Mouse (Mus musculus): ENCODE data around the gene Elf2. TPM values are rescaled to one million over a fixed set of nuclear protein-coding genes. Genes with fewer than 3 reads are reported as not detected.

Elf2 gene
- polyA plus RNA-seq, 1 experiment, result 18.2 TPM

- peaks cover 24% of the 10 kb centered on the region for H3K79me2 ChIP-seq (ENCODE audit: control insufficient read depth, insufficient read depth)
- no peak for TF ChIP-seq REST (IDR thresholded peaks at IDR 0.05; ENCODE audit: insufficient read depth, insufficient read length)
- peak in 1 of 3 experiments; percentile 52 for TF ChIP-seq MYOG (IDR thresholded peaks at IDR 0.05; ENCODE audit: control insufficient read depth in 1 of 3, insufficient read depth in 1 of 3, insufficient read length in 2 of 3, low read depth in 2 of 3)
- TF ChIP-seq CEBPB (IDR thresholded peaks at IDR 0.05; ENCODE audit: insufficient read depth, poor library complexity, severe bottlenecking), result no peak
- TF ChIP-seq SRF (IDR thresholded peaks at IDR 0.05; ENCODE audit: control insufficient read depth, insufficient read length, low read depth), result no peak
- no peak for TF ChIP-seq TCF3 (IDR thresholded peaks at IDR 0.05; ENCODE audit: insufficient read length, low read depth)
- TF ChIP-seq USF1 (IDR thresholded peaks at IDR 0.05; ENCODE audit: low read depth), result no peak
- TF ChIP-seq POLR2AphosphoS2 (IDR thresholded peaks at IDR 0.05; ENCODE audit: insufficient read length, low read depth), result no peak
- TF ChIP-seq MYOD1 (IDR thresholded peaks at IDR 0.05; ENCODE audit: control insufficient read depth in 1 of 3, insufficient read length in 2 of 3, low read depth in 2 of 3), result peak in 1 of 3 experiments; percentile 50
- no peak for TF ChIP-seq E2F4 (IDR thresholded peaks at IDR 0.05; ENCODE audit: insufficient read depth)
- TF ChIP-seq MAX (IDR thresholded peaks at IDR 0.05; ENCODE audit: low read depth), result no peak
- no peak for TF ChIP-seq TCF12 (IDR thresholded peaks at IDR 0.05; ENCODE audit: insufficient read depth, poor library complexity, severe bottlenecking)
- TF ChIP-seq POLR2A (IDR thresholded peaks at IDR 0.05; ENCODE audit: insufficient read length, low read depth), result peak; percentile 37
- no peaks in the 10 kb centered on the region for H3K27me3 ChIP-seq (ENCODE audit: control insufficient read depth, insufficient read depth, insufficient read length)
- no peaks in the 10 kb centered on the region for H3K36me3 ChIP-seq (ENCODE audit: control insufficient read depth, insufficient read depth)
- H3K4me2 ChIP-seq (ENCODE audit: low read depth), result peak overlapping the region; percentile 97
- H3ac ChIP-seq (ENCODE audit: control insufficient read depth, insufficient read length), result peak overlapping the region; percentile 96
- peak overlapping the region; percentile 56 for H3K4me3 ChIP-seq
These were observed 1.0 kb upstream of the Elf2 start for GRCm38 (mm10) chr3:51341268-51342081.

GRCm38 (mm10) chr3:51339734-51340551, 520 bp downstream of the Elf2 start:
- Histone ChIP-seq H3K79me2 (ENCODE audit: control insufficient read depth, insufficient read depth) (peaks cover 32% of the 10 kb centered on the region), H3K4me2 (ENCODE audit: low read depth) (peak overlapping the region; percentile 59), H3K4me3 (peak overlapping the region; percentile 56), H3K36me3 (ENCODE audit: control insufficient read depth, insufficient read depth) (no peaks in the 10 kb centered on the region), H3ac (ENCODE audit: control insufficient read depth, insufficient read length) (peak overlapping the region; percentile 96), H3K27me3 (ENCODE audit: control insufficient read depth, insufficient read depth, insufficient read length) (no peaks in the 10 kb centered on the region)
- TF ChIP-seq MYOG (IDR thresholded peaks at IDR 0.05; ENCODE audit: control insufficient read depth in 1 of 3, insufficient read depth in 1 of 3, insufficient read length in 2 of 3, low read depth in 2 of 3), result no peak
- TF ChIP-seq MYOD1 (IDR thresholded peaks at IDR 0.05; ENCODE audit: control insufficient read depth in 1 of 3, insufficient read length in 2 of 3, low read depth in 2 of 3), result peak in 1 of 3 experiments; percentile 8

- Histone ChIP-seq H3K27me3 (ENCODE audit: control insufficient read depth, insufficient read depth, insufficient read length) (no peaks in the 10 kb centered on the region), H3ac (ENCODE audit: control insufficient read depth, insufficient read length) (peak overlapping the region; percentile 96), H3K79me2 (ENCODE audit: control insufficient read depth, insufficient read depth) (peaks cover 32% of the 10 kb centered on the region), H3K36me3 (ENCODE audit: control insufficient read depth, insufficient read depth) (no peaks in the 10 kb centered on the region), H3K4me2 (ENCODE audit: low read depth) (peak overlapping the region; percentile 59), H3K4me3 (peak overlapping the region; percentile 56)
- no peak for TF ChIP-seq CEBPB (IDR thresholded peaks at IDR 0.05; ENCODE audit: insufficient read depth, poor library complexity, severe bottlenecking)
- no peak for TF ChIP-seq TCF12 (IDR thresholded peaks at IDR 0.05; ENCODE audit: insufficient read depth, poor library complexity, severe bottlenecking)
- no peak for TF ChIP-seq USF1 (IDR thresholded peaks at IDR 0.05; ENCODE audit: low read depth)
- no peak for TF ChIP-seq SRF (IDR thresholded peaks at IDR 0.05; ENCODE audit: control insufficient read depth, insufficient read length, low read depth)
- TF ChIP-seq REST (IDR thresholded peaks at IDR 0.05; ENCODE audit: insufficient read depth, insufficient read length), result no peak
- TF ChIP-seq POLR2A (IDR thresholded peaks at IDR 0.05; ENCODE audit: insufficient read length, low read depth), result no peak
- no peak for TF ChIP-seq POLR2AphosphoS2 (IDR thresholded peaks at IDR 0.05; ENCODE audit: insufficient read length, low read depth)
- no peak for TF ChIP-seq MYOG (IDR thresholded peaks at IDR 0.05; ENCODE audit: control insufficient read depth in 1 of 3, insufficient read depth in 1 of 3, insufficient read length in 2 of 3, low read depth in 2 of 3)
- TF ChIP-seq MAX (IDR thresholded peaks at IDR 0.05; ENCODE audit: low read depth), result no peak
- no peak for TF ChIP-seq MYOD1 (IDR thresholded peaks at IDR 0.05; ENCODE audit: control insufficient read depth in 1 of 3, insufficient read length in 2 of 3, low read depth in 2 of 3)
- TF ChIP-seq TCF3 (IDR thresholded peaks at IDR 0.05; ENCODE audit: insufficient read length, low read depth), result no peak
- no peak for TF ChIP-seq E2F4 (IDR thresholded peaks at IDR 0.05; ENCODE audit: insufficient read depth)
These were observed 1.1 kb downstream of the Elf2 start for GRCm38 (mm10) chr3:51339378-51339733.

GRCm38 (mm10) chr3:51335378-51335777, 5.1 kb downstream of the Elf2 start:
- TF ChIP-seq POLR2A (IDR thresholded peaks at IDR 0.05; ENCODE audit: insufficient read length, low read depth), result no peak
- no peak for TF ChIP-seq REST (IDR thresholded peaks at IDR 0.05; ENCODE audit: insufficient read depth, insufficient read length)
- no peak for TF ChIP-seq POLR2AphosphoS2 (IDR thresholded peaks at IDR 0.05; ENCODE audit: insufficient read length, low read depth)
- TF ChIP-seq CEBPB (IDR thresholded peaks at IDR 0.05; ENCODE audit: insufficient read depth, poor library complexity, severe bottlenecking), result no peak
- TF ChIP-seq E2F4 (IDR thresholded peaks at IDR 0.05; ENCODE audit: insufficient read depth), result no peak
- no peak for TF ChIP-seq TCF3 (IDR thresholded peaks at IDR 0.05; ENCODE audit: insufficient read length, low read depth)
- no peak for TF ChIP-seq MAX (IDR thresholded peaks at IDR 0.05; ENCODE audit: low read depth)
- TF ChIP-seq MYOG (IDR thresholded peaks at IDR 0.05; ENCODE audit: control insufficient read depth in 1 of 3, insufficient read depth in 1 of 3, insufficient read length in 2 of 3, low read depth in 2 of 3), result no peak
- TF ChIP-seq TCF12 (IDR thresholded peaks at IDR 0.05; ENCODE audit: insufficient read depth, poor library complexity, severe bottlenecking), result no peak
- no peak overlapping the region for H3K4me2 ChIP-seq (ENCODE audit: low read depth)

More at GRCm38 (mm10) chr3:51335378-51335777, 5.1 kb downstream of the Elf2 start:
- Histone ChIP-seq H3K27me3 (ENCODE audit: control insufficient read depth, insufficient read depth, insufficient read length) (no peaks in the 10 kb centered on the region), H3K79me2 (ENCODE audit: control insufficient read depth, insufficient read depth) (peaks cover 44% of the 10 kb centered on the region), H3K4me3 (no peak overlapping the region), H3K36me3 (ENCODE audit: control insufficient read depth, insufficient read depth) (no peaks in the 10 kb centered on the region), H3ac (ENCODE audit: control insufficient read depth, insufficient read length) (no peak overlapping the region)
